Mouse (Mus musculus): ENCODE results near the gene Npm1.

DNA sequence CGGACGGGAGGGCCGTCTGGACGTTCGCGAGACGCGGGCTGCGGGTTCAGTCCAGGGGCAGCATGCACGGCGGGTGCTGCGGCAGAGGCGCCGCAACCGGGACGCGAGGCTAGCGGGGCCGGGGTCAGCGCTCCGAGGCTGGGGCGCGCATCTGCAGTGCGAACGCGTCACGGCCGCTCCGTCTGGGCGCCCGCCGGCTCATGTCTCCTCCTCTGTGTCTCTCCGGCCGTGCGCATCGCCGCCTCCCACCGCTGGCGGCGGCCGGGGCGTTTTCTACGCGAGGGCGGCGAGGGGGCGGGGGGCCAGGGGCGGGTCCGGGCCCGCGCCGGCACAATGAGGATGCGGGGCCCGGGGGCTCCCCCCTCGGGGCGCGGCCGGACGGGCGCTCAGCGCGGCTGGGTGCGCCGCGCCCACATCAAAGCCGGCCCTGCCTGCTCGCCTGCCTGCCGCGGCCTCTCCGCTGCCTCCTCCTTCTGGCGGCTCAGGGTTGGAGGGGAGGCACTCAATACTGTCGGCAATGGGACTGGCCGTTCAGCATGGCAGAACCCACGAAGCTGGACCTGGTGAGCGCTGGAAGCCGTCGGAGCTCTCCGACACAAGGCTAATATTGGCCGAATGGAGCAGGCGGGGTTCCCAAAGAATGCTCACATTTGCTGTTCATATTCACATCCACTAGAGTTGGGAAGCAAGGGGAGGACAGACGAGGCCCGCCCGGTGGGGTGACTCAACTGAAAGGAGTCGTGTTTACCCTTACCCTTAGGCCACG lies 15.3 kb downstream of the Npm1 start:
- TF ChIP-seq CTCF (IDR thresholded peaks at IDR 0.05; ENCODE audit: low read depth) (no peak), EP300 (IDR thresholded peaks at IDR 0.05; ENCODE audit: low read depth) (no peak)

Data from heart, postnatal 0 days (tissue).